Mouse (Mus musculus) G1E-ER4 (cell line): Measurements from ENCODE around the gene Lgi4. TPM values are rescaled to one million over a fixed set of nuclear protein-coding genes. Genes with fewer than 3 reads are reported as not detected.

Experiments
- GATA1 ChIP-seq: IDR thresholded peaks from one replicate; pipeline ENCODE4 v1.8.0; 2012; ENCODE audit warnings: low read length, inconsistent platforms
- polyA plus RNA-seq: library from polyadenylated mRNA; stranded (reverse); fragments of >175 nt; gene quantifications from 2 replicates; pipeline ENCODE4 v1.2.3, GENCODE M21; 2012

Lgi4 gene
- polyA plus RNA-seq, 1 experiment, result not detected

- no peak for TF ChIP-seq GATA1
Measured at GRCm38 (mm10) chr7:31106166-31106565, 47.0 kb downstream of the Lgi4 start.

GRCm38 (mm10) chr7:31107781-31108180, 48.6 kb downstream of the Lgi4 start:
- no peak for TF ChIP-seq GATA1

- TF ChIP-seq GATA1, result no peak
Measured at GRCm38 (mm10) chr7:31109091-31109490, 49.9 kb downstream of the Lgi4 start.

GRCm38 (mm10) chr7:31109796-31110195, 50.7 kb downstream of the Lgi4 start:
- no peak for TF ChIP-seq GATA1

GRCm38 (mm10) chr7:31110861-31111385, 51.8 kb downstream of the Lgi4 start:
- no peak for TF ChIP-seq GATA1

- TF ChIP-seq GATA1, result no peak
Measured at GRCm38 (mm10) chr7:31112036-31112435, 52.9 kb downstream of the Lgi4 start.

GRCm38 (mm10) chr7:31113800-31114199, 54.7 kb downstream of the Lgi4 start:
- TF ChIP-seq GATA1, result no peak

GRCm38 (mm10) chr7:31114646-31115045, 55.5 kb downstream of the Lgi4 start:
- TF ChIP-seq GATA1, result no peak

GRCm38 (mm10) chr7:31115182-31115581, 56.0 kb downstream of the Lgi4 start, which contains the start of gene Hpn:
Hpn (minus strand) TSS chr7:31115290.
- TF ChIP-seq GATA1, result no peak

- TF ChIP-seq GATA1, result no peak
Measured at GRCm38 (mm10) chr7:31115587-31116043, 56.5 kb downstream of the Lgi4 start.

GRCm38 (mm10) chr7:31116721-31117145, 57.6 kb downstream of the Lgi4 start:
- no peak for TF ChIP-seq GATA1

- no peak for TF ChIP-seq GATA1
Measured at GRCm38 (mm10) chr7:31117465-31117864, 58.3 kb downstream of the Lgi4 start.

GRCm38 (mm10) chr7:31118486-31118885, 59.3 kb downstream of the Lgi4 start:
- no peak for TF ChIP-seq GATA1

- TF ChIP-seq GATA1, result no peak
Measured at GRCm38 (mm10) chr7:31119556-31119955, 60.4 kb downstream of the Lgi4 start.

Other genes with a start within 250 kb of the Lgi4 start
- not detected in 2 replicates for gene Ffar2, start 235.6 kb upstream of the Lgi4 start, polyA plus RNA-seq
- not detected in 2 replicates for gene Ffar3, start 203.2 kb upstream of the Lgi4 start, polyA plus RNA-seq
- gene Ffar1, start 197.8 kb upstream of the Lgi4 start, polyA plus RNA-seq, result not detected in 2 replicates
- not detected in 2 replicates for gene Cd22, start 179.0 kb upstream of the Lgi4 start, polyA plus RNA-seq
- not detected in 2 replicates for gene Mag, start 144.5 kb upstream of the Lgi4 start, polyA plus RNA-seq
- not detected in 2 replicates for gene Hamp2, start 134.7 kb upstream of the Lgi4 start, polyA plus RNA-seq
- gene Hamp, start 115.3 kb upstream of the Lgi4 start, polyA plus RNA-seq, result not detected in 2 replicates
- 162 and 181 TPM in 2 replicates for gene Usf2, start 102.5 kb upstream of the Lgi4 start, polyA plus RNA-seq
- not detected in 2 replicates for gene Lsr, start 85.9 kb upstream of the Lgi4 start, polyA plus RNA-seq
- not detected in 2 replicates for gene Fam187b, start 85.6 kb upstream of the Lgi4 start, polyA plus RNA-seq
- 0.09 and 0.35 TPM in 2 replicates for gene Fxyd5, start 16.9 kb upstream of the Lgi4 start, polyA plus RNA-seq
- gene Fxyd7, start 7.9 kb upstream of the Lgi4 start, polyA plus RNA-seq, result not detected in 2 replicates
- gene Fxyd1, start 2.1 kb upstream of the Lgi4 start, polyA plus RNA-seq, result not detected in 2 replicates
- gene Fxyd3, start 17.4 kb downstream of the Lgi4 start, polyA plus RNA-seq, result not detected in 2 replicates
- 0.16 and 0.21 TPM in 2 replicates for gene Hpn, start 55.9 kb downstream of the Lgi4 start, polyA plus RNA-seq
- gene Scn1b, start 67.7 kb downstream of the Lgi4 start, polyA plus RNA-seq, result 0.11 and 0.17 TPM in 2 replicates
- 89.7 and 102 TPM in 2 replicates for gene Gramd1a, start 96.6 kb downstream of the Lgi4 start, polyA plus RNA-seq
- not detected in 2 replicates for gene Scgb2b2, start 231.2 kb downstream of the Lgi4 start, polyA plus RNA-seq
- not detected in 2 replicates for gene Scgb1b2, start 232.5 kb downstream of the Lgi4 start, polyA plus RNA-seq